Mouse (Mus musculus): ENCODE data around the gene Pdc.

DNA sequence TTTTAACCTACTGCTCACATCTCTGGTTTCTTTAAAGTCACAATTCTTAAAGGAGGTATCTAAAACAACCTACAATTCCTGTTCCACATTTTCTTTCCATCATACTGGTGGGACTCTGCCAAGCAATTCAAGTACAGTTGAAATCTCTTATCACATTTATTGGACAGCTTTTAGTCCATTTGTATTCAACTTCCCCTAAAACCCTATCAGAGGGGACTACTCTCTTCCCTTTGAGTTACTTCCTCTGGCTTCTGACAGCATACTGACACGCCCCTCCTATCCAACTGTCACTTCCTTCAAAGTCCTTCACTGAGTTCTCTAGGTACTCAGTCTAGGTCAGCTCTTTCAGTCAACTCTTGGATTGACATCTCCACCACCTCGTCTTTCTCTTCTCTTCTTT, 15.9 kb downstream of the Pdc start:
- TF ChIP-seq CTCF (IDR thresholded peaks at IDR 0.05; ENCODE audit: extremely low read depth, insufficient read depth, low read length) (no peak), POLR2A (IDR thresholded peaks at IDR 0.05; ENCODE audit: extremely low read depth, insufficient read depth, low read length) (no peak)
